Mouse (Mus musculus): ENCODE measurements around the gene Fam118a.

GRCm38 (mm10) chr15:85054098-85054497, 25.4 kb downstream of the Fam118a start:
- no peak for TF ChIP-seq POLR2A (IDR thresholded peaks at IDR 0.05; ENCODE audit: borderline replicate concordance, extremely low read depth, low read depth, low read length)
- TF ChIP-seq CTCF (IDR thresholded peaks at IDR 0.05; ENCODE audit: insufficient read depth, low read length), result no peak

All from lung, adult 2 months (tissue).